Mouse (Mus musculus) cerebellum, adult 9-10 months (tissue): ENCODE data around the gene St3gal4.

Experiments
- DNase-seq: peaks from one replicate; pipeline ENCODE4 v3.0.0; 2022

The St3gal4 gene

DNA sequence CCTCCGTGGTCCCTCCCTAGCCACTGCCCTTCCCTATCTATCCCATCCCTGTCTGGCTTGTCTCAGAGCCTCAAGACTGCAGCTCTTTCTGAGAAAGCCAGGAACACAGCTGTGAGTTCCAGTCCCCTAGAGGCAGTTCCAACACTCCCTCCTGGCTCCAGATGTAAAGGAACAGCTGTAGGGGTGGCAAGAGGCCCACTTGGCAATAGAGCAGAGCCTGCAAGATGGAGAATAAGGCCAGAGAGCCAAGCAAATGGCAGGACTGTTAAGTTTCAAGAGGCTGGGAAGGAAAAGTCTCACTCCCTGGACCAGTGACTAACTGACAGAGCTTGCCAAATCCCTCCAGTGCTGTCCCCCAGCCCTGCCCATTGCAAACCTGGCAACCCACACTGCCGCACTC lies 73.3 kb downstream of the St3gal4 start:
- no peak for DNase-seq

DNA sequence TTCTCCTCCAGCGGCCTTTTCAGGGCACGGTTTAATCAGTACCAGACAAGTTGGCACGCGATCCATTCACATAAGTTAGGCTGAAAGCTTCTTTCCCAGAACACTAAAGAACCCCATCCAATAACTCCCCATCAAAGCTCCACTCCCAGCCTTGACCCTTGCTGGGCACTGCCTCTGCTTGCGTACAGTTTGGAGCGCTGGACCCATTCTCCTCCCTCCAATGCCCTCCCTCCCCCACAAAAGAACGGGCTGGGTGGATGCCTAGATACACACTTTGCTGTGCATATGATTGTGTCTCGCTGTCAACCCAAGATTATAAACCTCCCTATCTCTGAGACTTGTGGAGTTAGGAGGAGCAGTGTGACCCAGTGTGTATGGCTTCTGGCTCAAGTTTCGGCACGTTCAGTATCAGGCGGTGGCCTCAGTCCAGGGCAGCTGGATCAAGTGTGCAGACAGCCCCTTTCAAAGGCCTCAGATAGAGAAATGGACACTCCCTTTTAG lies 74.0 kb downstream of the St3gal4 start:
- DNase-seq: no peak

- no peak for DNase-seq
These were observed 74.6 kb downstream of the St3gal4 start for GRCm38 (mm10) chr9:35044458-35044857.

- DNase-seq: no peak
These were observed 75.4 kb downstream of the St3gal4 start for GRCm38 (mm10) chr9:35043619-35044018.

DNA sequence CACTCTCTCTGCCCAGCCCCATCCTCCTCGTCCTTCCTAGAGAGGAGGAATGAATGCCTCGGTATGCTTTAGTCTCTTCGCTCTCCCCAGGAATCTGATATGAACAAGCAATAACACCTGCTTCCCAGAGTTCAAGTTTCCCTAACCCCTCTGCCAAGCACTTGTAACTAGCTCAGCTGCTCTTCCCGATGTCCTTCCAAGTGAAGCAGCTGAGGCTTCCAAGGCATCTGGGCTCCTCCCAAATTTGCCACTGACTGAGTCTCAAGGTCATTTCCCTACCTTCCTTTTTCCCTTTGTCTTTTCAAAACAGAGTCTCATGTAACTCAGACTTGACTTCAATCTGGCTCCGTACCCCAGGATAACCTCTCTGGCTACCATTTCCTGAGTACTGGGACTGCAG lies 77.6 kb downstream of the St3gal4 start:
- no peak for DNase-seq

DNA sequence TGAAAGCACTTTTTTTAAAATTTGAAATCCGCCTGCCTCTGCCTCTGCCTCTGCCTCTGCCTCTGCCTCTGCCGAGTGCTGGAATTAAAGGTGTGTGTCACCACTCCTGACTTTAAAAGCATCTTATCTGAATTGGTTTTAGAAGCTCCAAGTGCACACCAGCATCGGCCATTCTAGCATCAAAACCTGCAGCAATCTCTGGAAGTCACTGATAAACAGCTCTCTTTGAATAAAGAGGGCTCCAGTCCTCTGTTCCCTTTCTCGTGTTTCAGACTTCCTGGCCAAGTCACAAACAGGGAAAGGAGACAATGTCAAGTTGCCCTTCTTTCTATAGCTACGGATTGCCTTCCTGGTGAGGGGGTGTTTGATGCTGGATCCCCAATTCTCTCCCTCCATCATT lies 79.2 kb downstream of the St3gal4 start:
- DNase-seq: no peak

DNA sequence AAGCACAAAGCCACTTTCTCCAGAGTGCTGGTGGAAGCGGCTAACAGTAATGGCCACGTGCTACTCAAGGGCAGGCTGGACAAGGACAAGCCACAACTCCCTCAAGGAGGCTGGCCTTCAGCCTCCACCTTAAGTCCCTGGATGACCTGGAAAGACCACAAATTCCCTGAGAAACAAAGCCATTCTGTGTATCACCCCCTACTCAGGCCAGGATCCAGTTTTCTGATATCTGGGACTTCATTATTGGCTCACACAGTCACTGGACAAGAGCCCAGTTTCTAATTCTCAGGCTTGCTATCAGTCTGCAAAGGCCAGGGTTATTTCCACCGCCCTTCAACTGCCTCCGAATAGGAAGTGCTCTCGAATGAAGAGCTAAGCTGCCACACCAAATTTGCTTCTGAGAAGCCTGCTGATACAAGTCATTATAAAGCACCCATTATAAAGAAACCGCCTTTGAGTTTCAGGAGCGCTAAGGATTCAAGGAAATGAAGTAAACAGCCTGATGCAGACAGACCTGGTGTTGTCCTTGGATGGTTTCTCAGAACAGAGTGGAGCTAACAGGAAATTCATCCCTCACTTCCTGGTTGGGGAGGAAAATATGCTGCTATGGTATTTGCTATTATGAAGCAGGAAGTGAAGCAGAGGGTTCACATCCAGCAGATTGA lies 80.0 kb downstream of the St3gal4 start:
- DNase-seq: no peak

DNA sequence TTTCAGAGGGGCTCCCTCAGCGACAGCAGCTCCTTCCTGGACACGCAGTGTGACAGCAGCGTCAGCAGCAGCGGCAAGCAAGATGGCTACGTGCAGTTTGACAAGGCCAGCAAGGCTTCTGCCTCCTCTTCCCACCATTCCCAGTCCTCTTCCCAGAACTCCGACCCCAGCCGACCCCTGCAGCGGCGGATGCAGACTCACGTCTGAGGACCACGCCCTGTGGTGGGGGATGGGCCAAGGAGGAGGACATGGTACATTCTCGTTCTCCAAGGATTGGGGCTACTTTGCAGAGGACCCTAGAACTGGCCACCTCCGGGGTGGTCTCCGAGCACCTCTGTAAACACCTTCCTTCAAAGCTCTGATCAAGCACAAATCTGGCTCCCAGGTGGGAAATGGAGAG lies 84.0 kb downstream of the St3gal4 start:
- no peak for DNase-seq

GRCm38 (mm10) chr9:35032457-35032856 lies 86.6 kb downstream of the St3gal4 start:
- DNase-seq: peak; percentile 35

DNA sequence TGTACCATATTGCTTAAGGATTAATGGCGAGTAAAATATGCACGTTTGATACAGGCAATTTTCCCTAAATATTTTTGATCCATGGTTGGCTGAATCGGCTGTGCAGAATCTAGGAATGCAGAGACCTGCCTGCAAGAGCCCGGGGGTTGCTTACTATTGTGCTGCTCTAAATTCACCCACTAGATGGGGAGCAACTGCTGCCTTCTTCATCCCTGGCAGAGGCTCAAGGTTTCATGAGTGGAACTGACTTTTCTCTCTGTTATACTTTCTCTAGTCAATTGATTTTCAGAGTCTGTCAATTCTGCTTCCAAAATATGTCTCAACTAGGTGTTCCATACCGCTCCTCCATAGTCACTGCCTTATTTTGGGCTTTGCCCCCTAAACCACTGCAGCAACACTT lies 88.2 kb downstream of the St3gal4 start:
- peak; percentile 39 for DNase-seq

GRCm38 (mm10) chr9:35027382-35027997 lies 91.6 kb downstream of the St3gal4 start:
- no peak for DNase-seq

GRCm38 (mm10) chr9:35026897-35027311 lies 92.2 kb downstream of the St3gal4 start:
- no peak for DNase-seq

DNA sequence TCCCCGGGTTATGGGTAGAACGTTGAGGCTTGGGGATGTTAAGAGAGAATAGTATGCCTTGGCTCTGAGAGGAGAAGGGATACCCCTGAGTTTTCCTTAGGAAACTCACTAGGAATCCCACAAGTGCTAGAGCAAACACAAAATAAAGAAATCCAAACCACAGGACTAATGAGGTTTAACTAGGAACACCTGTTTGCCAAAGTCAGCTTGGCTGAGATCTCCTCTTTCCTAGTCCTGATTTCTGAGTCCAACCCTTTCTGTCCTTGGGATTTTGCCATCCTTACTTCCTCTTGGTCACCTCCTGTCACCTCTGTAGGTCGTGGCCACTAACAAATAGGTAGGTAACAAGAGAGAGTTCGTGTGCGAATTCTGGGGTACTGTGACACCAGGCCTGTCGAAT lies 92.8 kb downstream of the St3gal4 start:
- DNase-seq: no peak

- DNase-seq: no peak
These were observed 94.2 kb downstream of the St3gal4 start for GRCm38 (mm10) chr9:35024591-35025496.

DNA sequence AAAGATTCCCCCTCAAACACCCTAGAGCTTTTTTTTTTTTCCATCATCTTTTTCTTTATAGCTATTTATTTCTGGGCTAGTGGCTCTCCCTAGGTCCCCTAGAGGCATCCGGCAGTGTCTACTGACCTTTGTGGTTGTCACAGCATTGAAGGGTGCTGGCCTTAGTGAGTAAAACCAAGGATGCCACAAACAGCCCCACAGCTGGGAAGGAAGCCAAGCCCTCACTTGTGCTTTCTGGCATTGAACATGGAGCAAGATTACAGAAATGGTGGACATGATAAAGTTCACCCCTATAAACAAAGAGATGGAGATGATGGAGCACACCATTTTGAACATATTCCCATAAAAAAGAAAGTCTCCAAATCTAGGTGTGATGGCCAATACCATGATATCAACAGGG lies 97.3 kb downstream of the St3gal4 start:
- no peak for DNase-seq

- no peak for DNase-seq
These were observed 98.9 kb downstream of the St3gal4 start for GRCm38 (mm10) chr9:35020015-35020653.

- peak; percentile 93 for DNase-seq
These were observed 99.7 kb downstream of the St3gal4 start for GRCm38 (mm10) chr9:35019372-35019771.

- peak; percentile 37 for DNase-seq
These were observed 101.0 kb downstream of the St3gal4 start for GRCm38 (mm10) chr9:35018056-35018455.

GRCm38 (mm10) chr9:35017563-35017962 lies 101.5 kb downstream of the St3gal4 start:
- DNase-seq: peak; percentile 50

GRCm38 (mm10) chr9:35016762-35017161 lies 102.3 kb downstream of the St3gal4 start:
- DNase-seq: peak; percentile 73

DNA sequence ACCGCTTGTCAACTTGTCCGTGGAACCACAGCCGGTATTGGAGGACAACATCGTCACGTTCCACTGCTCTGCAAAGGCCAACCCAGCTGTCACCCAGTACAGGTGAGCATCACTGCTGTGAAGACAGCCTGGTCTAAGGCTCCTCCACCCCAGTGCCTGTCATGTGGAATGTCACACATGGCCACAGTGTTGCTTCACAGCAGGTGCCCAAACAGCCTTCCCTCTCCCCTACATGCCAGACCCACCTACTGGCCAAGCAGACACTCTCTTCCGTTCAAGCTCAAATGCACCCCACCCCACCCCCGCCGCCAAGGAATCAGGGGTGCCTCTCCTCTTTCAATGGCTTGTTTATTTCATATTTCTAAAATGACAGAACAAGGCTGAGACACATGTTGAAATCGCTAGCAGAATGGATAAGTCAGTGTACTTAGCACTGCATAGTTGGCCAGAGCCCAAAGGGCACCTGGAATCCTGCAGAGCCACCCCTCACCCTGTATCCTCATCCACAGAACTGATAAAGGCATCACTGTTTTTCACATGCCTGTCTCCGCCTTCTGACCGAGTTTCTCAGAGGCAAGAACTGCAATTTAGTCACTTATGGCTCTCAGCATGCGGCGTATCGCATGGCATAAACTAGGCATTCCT lies 111.2 kb downstream of the St3gal4 start:
- no peak for DNase-seq

GRCm38 (mm10) chr9:35004113-35004512 lies 115.0 kb downstream of the St3gal4 start:
- no peak for DNase-seq
